Mouse (Mus musculus) forebrain, embryonic 15.5 days (tissue): ENCODE measurements around the gene H2-D1. TPM values are rescaled to one million over a fixed set of nuclear protein-coding genes. Genes with fewer than 3 reads are reported as not detected.
"Not testable (repeated sequence)": the region's sequence is repeated elsewhere in the genome, so short reads cannot be mapped to it uniquely, and the experiment has no call there.

Experiments used
- ATAC-seq: fragments of 200-750 bp; cut with Nextera tagmentation; replicated peaks from 2 replicates; pipeline ENCODE4 v1.8.0; 2017; ENCODE audit warnings: mild to moderate bottlenecking, moderate TSS enrichment, moderate library complexity
- H3K27ac ChIP-seq: fragments of 300-500 bp; sonication (generic); replicated peaks from 2 replicates; pipeline ENCODE4 v1.5.1; 2015; ENCODE audit warnings: mild to moderate bottlenecking, inconsistent platforms
- H3K27me3 ChIP-seq: fragments of 300-500 bp; sonication (generic); 2 replicates; pipeline ENCODE4 v1.6.1; 2015; ENCODE audit warnings: inconsistent platforms
- H3K36me3 ChIP-seq: fragments of 300-500 bp; sonication (generic); 2 replicates; pipeline ENCODE4 v1.6.1; 2015; ENCODE audit warnings: mild to moderate bottlenecking, inconsistent platforms
- H3K4me1 ChIP-seq: fragments of 300-500 bp; sonication (generic); 2 replicates; pipeline ENCODE4 v1.6.1; 2015; ENCODE audit warnings: inconsistent platforms
- H3K4me2 ChIP-seq: fragments of 300-500 bp; sonication (generic); replicated peaks from 2 replicates; pipeline ENCODE4 v1.6.1; 2015; ENCODE audit warnings: mild to moderate bottlenecking, inconsistent platforms
- H3K4me3 ChIP-seq: fragments of 300-500 bp; sonication (generic); 2 replicates; pipeline ENCODE4 v1.5.1; 2015; ENCODE audit warnings: mild to moderate bottlenecking, inconsistent platforms
- H3K9ac ChIP-seq: fragments of 300-500 bp; sonication (generic); replicated peaks from 2 replicates; pipeline ENCODE4 v1.6.1; 2015; ENCODE audit warnings: mild to moderate bottlenecking, inconsistent platforms
- H3K9me3 ChIP-seq: fragments of 300-500 bp; sonication (generic); 2 replicates; pipeline ENCODE4 v1.6.1; 2016; ENCODE audit warnings: inconsistent platforms
- WGBS: fragments of 180-500 bp; shearing (Covaris S2); methylation state at CpG from one replicate; pipeline ENCODE4 v1.1.7; 2015; ENCODE audit warnings: mixed read lengths; 5-methylcytosine and 5-hydroxymethylcytosine counted together
- polyA plus RNA-seq: library from polyadenylated mRNA; unstranded; fragments of >200 nt; fragmentation: Nextera tagmentation; extraction: Ambion mirVana; gene quantifications from 2 replicates; pipeline ENCODE4 v1.2.1, GENCODE M21; 2015

H2-D1 gene
- polyA plus RNA-seq, 1 experiment from 2014 or later = 50.1 TPM

- Histone ChIP-seq H3K9me3 (no peaks in the 10 kb centered on the region), H3K36me3 (no peaks in the 10 kb centered on the region), H3K4me3 (no peak overlapping the region), H3K27me3 (no peaks in the 10 kb centered on the region), H3K27ac (no peak overlapping the region), H3K4me1 (peaks cover 11% of the 10 kb centered on the region), H3K9ac (no peak overlapping the region), H3K4me2 (no peak overlapping the region)
- 76% methylated on average over 13 of the region's 13 CpGs for WGBS
- no peak for ATAC-seq
Measured at GRCm38 (mm10) chr17:35261651-35262050, 879 bp upstream of the H2-D1 start.

- WGBS = under 1% methylated on average over 31 of the region's 31 CpGs
- Histone ChIP-seq H3K27ac (no peak overlapping the region), H3K36me3 (no peaks in the 10 kb centered on the region), H3K27me3 (no peaks in the 10 kb centered on the region), H3K9me3 (no peaks in the 10 kb centered on the region), H3K4me2 (peak overlapping the region; percentile 97), H3K9ac (peak overlapping the region; percentile 73), H3K4me1 (peaks cover 7% of the 10 kb centered on the region), H3K4me3 (peak overlapping the region; percentile 80)
- 0 out of 2 replicates have a peak, but pooled peaks have one; percentile 12 for ATAC-seq
Measured at GRCm38 (mm10) chr17:35263523-35263883, 973 bp downstream of the H2-D1 start.

GRCm38 (mm10) chr17:35267399-35268086 is 5.0 kb downstream of the H2-D1 start:
- no peak for ATAC-seq
- Histone ChIP-seq H3K27ac (no peak overlapping the region), H3K4me3 (no peak overlapping the region), H3K27me3 (no peaks in the 10 kb centered on the region), H3K9ac (no peak overlapping the region), H3K4me1 (peaks cover 7% of the 10 kb centered on the region), H3K9me3 (no peaks in the 10 kb centered on the region), H3K4me2 (no peak overlapping the region), H3K36me3 (no peaks in the 10 kb centered on the region)
- WGBS = 76% methylated on average over 1 of the region's 1 CpGs

- Histone ChIP-seq H3K4me3 (no peak overlapping the region), H3K4me2 (no peak overlapping the region), H3K4me1 (no peaks in the 10 kb centered on the region), H3K9ac (no peak overlapping the region), H3K27me3 (no peaks in the 10 kb centered on the region), H3K36me3 (no peaks in the 10 kb centered on the region), H3K27ac (no peak overlapping the region), H3K9me3 (no peaks in the 10 kb centered on the region)
- 17% methylated on average over 3 of the region's 3 CpGs for WGBS
- ATAC-seq = no peak
Measured at GRCm38 (mm10) chr17:35269653-35270347, 7.3 kb downstream of the H2-D1 start.

GRCm38 (mm10) chr17:35272249-35272648 is 9.7 kb downstream of the H2-D1 start:
- Histone ChIP-seq H3K36me3 (no peaks in the 10 kb centered on the region), H3K9ac (no peak overlapping the region), H3K4me1 (no peaks in the 10 kb centered on the region), H3K4me2 (no peak overlapping the region), H3K27me3 (peaks cover 13% of the 10 kb centered on the region), H3K27ac (no peak overlapping the region), H3K9me3 (no peaks in the 10 kb centered on the region), H3K4me3 (no peak overlapping the region)
- WGBS = 78% methylated on average over 3 of the region's 3 CpGs
- no peak for ATAC-seq

GRCm38 (mm10) chr17:35274770-35275169 is 12.2 kb downstream of the H2-D1 start:
- Histone ChIP-seq H3K36me3 (no peaks in the 10 kb centered on the region), H3K27me3 (peaks cover 13% of the 10 kb centered on the region), H3K27ac (no peak overlapping the region), H3K4me1 (no peaks in the 10 kb centered on the region), H3K9me3 (no peaks in the 10 kb centered on the region), H3K4me2 (no peak overlapping the region), H3K4me3 (no peak overlapping the region), H3K9ac (no peak overlapping the region)
- 5% methylated on average over 11 of the region's 11 CpGs for WGBS
- ATAC-seq = peak; percentile 43; the same call in 1 of the 2 replicates

GRCm38 (mm10) chr17:35276304-35276864 is 13.9 kb downstream of the H2-D1 start:
- Histone ChIP-seq H3K27me3 (peaks cover 13% of the 10 kb centered on the region), H3K9me3 (no peaks in the 10 kb centered on the region), H3K36me3 (no peaks in the 10 kb centered on the region), H3K4me3 (no peak overlapping the region), H3K4me1 (no peaks in the 10 kb centered on the region), H3K4me2 (no peak overlapping the region; the same call in 1 of the 2 replicates), H3K9ac (no peak overlapping the region), H3K27ac (no peak overlapping the region)
- WGBS = 20% methylated on average over 13 of the region's 13 CpGs
- ATAC-seq = no peak

- WGBS = 88% methylated on average over 8 of the region's 8 CpGs
- H3K9me3 ChIP-seq = no peaks in the 10 kb centered on the region
- no peak overlapping the region for H3K4me2 ChIP-seq
- H3K4me3 ChIP-seq = no peak overlapping the region
- ATAC-seq = no peak
- no peaks in the 10 kb centered on the region for H3K4me1 ChIP-seq
- H3K27me3 ChIP-seq = peaks cover 13% of the 10 kb centered on the region
- no peak overlapping the region for H3K27ac ChIP-seq
- H3K9ac ChIP-seq = no peak overlapping the region
- H3K36me3 ChIP-seq = no peaks in the 10 kb centered on the region
Measured at GRCm38 (mm10) chr17:35278049-35278448, 15.5 kb downstream of the H2-D1 start.

- H3K4me2 ChIP-seq = no peak overlapping the region
- H3K4me1 ChIP-seq = no peaks in the 10 kb centered on the region
- no peak overlapping the region for H3K4me3 ChIP-seq
- H3K27me3 ChIP-seq = peaks cover 13% of the 10 kb centered on the region
- ATAC-seq = no peak
- 91% methylated on average over 13 of the region's 13 CpGs for WGBS
- H3K9me3 ChIP-seq = no peaks in the 10 kb centered on the region
- H3K9ac ChIP-seq = no peak overlapping the region
- no peaks in the 10 kb centered on the region for H3K36me3 ChIP-seq
- H3K27ac ChIP-seq = no peak overlapping the region
Measured at GRCm38 (mm10) chr17:35278957-35279688, 16.6 kb downstream of the H2-D1 start.

- no peaks in the 10 kb centered on the region for H3K4me1 ChIP-seq
- WGBS = 76% methylated on average over 3 of the region's 3 CpGs
- H3K36me3 ChIP-seq = no peaks in the 10 kb centered on the region
- no peak overlapping the region for H3K9ac ChIP-seq
- H3K4me2 ChIP-seq = no peak overlapping the region
- no peaks in the 10 kb centered on the region for H3K9me3 ChIP-seq
- no peak for ATAC-seq
- no peak overlapping the region for H3K27ac ChIP-seq
- peaks cover 13% of the 10 kb centered on the region for H3K27me3 ChIP-seq
- no peak overlapping the region for H3K4me3 ChIP-seq
Measured at GRCm38 (mm10) chr17:35280276-35280675, 17.7 kb downstream of the H2-D1 start.

GRCm38 (mm10) chr17:35285431-35285830 is 22.9 kb downstream of the H2-D1 start:
- Histone ChIP-seq H3K4me1 (no peaks in the 10 kb centered on the region), H3K9ac (no peak overlapping the region), H3K4me3 (no peak overlapping the region), H3K27me3 (no peaks in the 10 kb centered on the region), H3K27ac (no peak overlapping the region), H3K9me3 (no peaks in the 10 kb centered on the region), H3K36me3 (no peaks in the 10 kb centered on the region), H3K4me2 (no peak overlapping the region)
- ATAC-seq = no peak

GRCm38 (mm10) chr17:35295796-35296195 is 33.3 kb downstream of the H2-D1 start:
- not testable (repeated sequence) for H3K27ac ChIP-seq, H3K27me3 ChIP-seq, H3K4me1 ChIP-seq, H3K9ac ChIP-seq, H3K9me3 ChIP-seq, H3K4me2 ChIP-seq, H3K4me3 ChIP-seq, H3K36me3 ChIP-seq, ATAC-seq
- 5% methylated on average over 5 of the region's 5 CpGs for WGBS
